Mouse (Mus musculus) intestine, embryonic 14.5 days (tissue): ENCODE measurements around the gene Sema4f. TPM values are rescaled to one million over a fixed set of nuclear protein-coding genes. Genes with fewer than 3 reads are reported as not detected.
A peak's percentile ranks its signal among the peaks of the same experiment; 100 is the strongest.

ENCODE experiments used
- ATAC-seq: fragments of 200-750 bp; cut with Nextera tagmentation; replicated peaks from 2 replicates; pipeline ENCODE4 v1.8.0; 2017; ENCODE audit warnings: low read depth, moderate number of reproducible peaks, moderate TSS enrichment, moderate library complexity; ENCODE audit not compliant: low FRiP score, low TSS enrichment
- DNase-seq: peaks from one replicate; pipeline ENCODE4 v3.0.0-alpha.2; 2018; ENCODE audit warnings: low spot score
- H3K27ac ChIP-seq: fragments of 300-500 bp; sonication (generic); 2 replicates; pipeline ENCODE4 v1.5.1; 2014; ENCODE audit warnings: low read depth, mild to moderate bottlenecking, control low read depth
- H3K27me3 ChIP-seq: fragments of 300-500 bp; sonication (generic); replicated peaks from 2 replicates; pipeline ENCODE4 v1.6.1; 2014; ENCODE audit warnings: low read length, control low read depth; ENCODE audit not compliant: control insufficient read depth, insufficient read depth
- H3K36me3 ChIP-seq: fragments of 300-500 bp; sonication (generic); 2 replicates; pipeline ENCODE4 v1.6.1; 2014; ENCODE audit warnings: low read length, control low read depth; ENCODE audit not compliant: control insufficient read depth, insufficient read depth
- H3K4me1 ChIP-seq: fragments of 300-500 bp; sonication (generic); replicated peaks from 2 replicates; pipeline ENCODE4 v1.6.1; 2014; ENCODE audit warnings: low read length, control low read depth, mixed read lengths; ENCODE audit not compliant: control insufficient read depth, insufficient read depth
- H3K4me2 ChIP-seq: fragments of 300-500 bp; sonication (generic); 2 replicates; pipeline ENCODE4 v1.6.1; 2014; ENCODE audit warnings: low read length
- H3K4me3 ChIP-seq: fragments of 300-500 bp; sonication (generic); 2 replicates; pipeline ENCODE4 v1.5.1; 2014; ENCODE audit warnings: low read depth, low read length, control low read depth, mixed read lengths
- H3K9ac ChIP-seq: fragments of 300-500 bp; sonication (generic); 2 replicates; pipeline ENCODE4 v1.6.1; 2014; ENCODE audit warnings: mild to moderate bottlenecking, low read length
- H3K9me3 ChIP-seq: fragments of 300-500 bp; sonication (generic); 2 replicates; pipeline ENCODE4 v1.6.1; 2016; ENCODE audit warnings: low read length, control low read depth; ENCODE audit not compliant: control insufficient read depth
- WGBS: fragments of 180-500 bp; shearing (Covaris S2); extraction: QIAGEN DNeasy Blood & Tissue Kit; methylation state at CpG from one replicate; pipeline ENCODE4 v1.1.7; 2014; 5-methylcytosine and 5-hydroxymethylcytosine counted together
- polyA plus RNA-seq: library from polyadenylated mRNA; unstranded; fragments of >200 nt; fragmentation: Nextera tagmentation; extraction: Ambion mirVana; gene quantifications from 2 replicates; pipeline ENCODE4 v1.2.1, GENCODE M21; 2014

Sema4f gene
- polyA plus RNA-seq, 1 experiment from 2014 or later: 1.5 TPM

DNA sequence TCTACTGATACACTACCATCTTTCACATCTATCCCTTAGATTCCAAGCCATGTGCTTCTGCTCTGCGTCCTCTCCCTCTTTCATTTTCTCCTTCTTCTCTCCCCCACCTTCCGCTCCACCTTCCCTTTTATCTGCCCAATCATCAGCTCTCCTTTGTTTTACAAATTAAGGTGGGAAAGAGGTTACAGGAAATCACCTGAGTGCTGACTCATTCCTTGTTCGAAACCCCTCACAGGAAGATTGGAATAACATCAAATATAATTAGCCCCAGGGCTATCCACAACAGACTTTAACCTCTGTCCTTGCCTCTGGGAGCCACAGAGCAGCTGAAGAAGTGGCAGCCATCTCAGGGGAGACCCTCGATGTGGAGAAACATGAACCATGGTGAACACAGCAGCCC lies 53.7 kb downstream of the Sema4f start:
- Histone ChIP-seq H3K9ac (no peak overlapping the region), H3K27ac (no peak overlapping the region), H3K9me3 (no peaks in the 10 kb centered on the region), H3K4me3 (no peak overlapping the region), H3K4me1 (peaks cover 6% of the 10 kb centered on the region; the same call in 1 of the 2 replicates), H3K4me2 (no peak overlapping the region), H3K27me3 (no peaks in the 10 kb centered on the region), H3K36me3 (no peaks in the 10 kb centered on the region)
- ATAC-seq (no peak), DNase-seq (no peak)
- 90% methylated on average over 4 of the region's 4 CpGs for WGBS

DNA sequence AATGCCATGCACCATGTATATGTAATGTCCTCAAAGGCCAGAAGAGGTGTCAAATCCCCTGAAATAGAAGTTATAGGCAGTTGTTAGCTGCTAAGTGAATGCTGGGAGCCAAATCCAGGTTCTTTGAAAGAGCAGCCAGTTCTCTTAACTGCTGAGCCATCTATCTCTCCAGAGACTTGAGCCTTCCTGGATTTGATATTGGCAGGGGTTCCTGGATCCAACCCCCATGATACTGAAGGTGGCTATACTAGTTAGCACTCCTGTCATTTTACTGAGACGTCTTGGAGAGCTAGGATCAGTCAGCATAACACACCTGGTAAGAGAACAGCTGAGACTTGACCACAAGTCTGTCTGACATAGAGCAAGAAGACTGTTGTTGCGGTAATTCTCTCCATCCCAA lies 54.1 kb downstream of the Sema4f start:
- ATAC-seq (no peak), DNase-seq (no peak)
- Histone ChIP-seq H3K27me3 (no peaks in the 10 kb centered on the region), H3K36me3 (no peaks in the 10 kb centered on the region), H3K9ac (no peak overlapping the region), H3K4me1 (peaks cover 6% of the 10 kb centered on the region; the same call in 1 of the 2 replicates), H3K4me3 (no peak overlapping the region), H3K9me3 (no peaks in the 10 kb centered on the region), H3K27ac (no peak overlapping the region), H3K4me2 (no peak overlapping the region)
- WGBS: 90% methylated on average over 2 of the region's 2 CpGs

DNA sequence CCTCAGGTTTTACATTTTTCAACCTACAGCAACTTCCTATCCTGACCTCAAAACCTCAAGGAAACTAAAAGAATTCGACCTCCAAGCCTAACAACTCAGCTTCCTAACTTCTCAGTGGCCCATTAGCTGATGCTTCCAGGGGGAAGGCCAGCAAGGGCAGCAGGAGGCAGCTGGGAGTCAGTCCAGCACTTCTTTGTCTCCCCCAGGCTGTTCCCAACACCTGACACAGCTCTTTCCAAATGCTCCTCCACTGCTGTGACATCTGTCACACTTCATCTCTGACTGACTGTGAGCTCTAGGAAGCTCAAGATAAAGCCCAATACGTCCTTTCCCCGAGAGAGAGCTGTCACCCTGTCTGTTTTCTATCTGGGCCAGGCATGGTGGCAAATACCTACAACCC lies 55.0 kb downstream of the Sema4f start:
- WGBS: 57% methylated on average over 3 of the region's 3 CpGs
- Histone ChIP-seq H3K4me1 (peaks cover 6% of the 10 kb centered on the region; the same call in 1 of the 2 replicates), H3K9ac (no peak overlapping the region), H3K9me3 (no peaks in the 10 kb centered on the region), H3K36me3 (no peaks in the 10 kb centered on the region), H3K4me3 (no peak overlapping the region), H3K27me3 (no peaks in the 10 kb centered on the region), H3K27ac (no peak overlapping the region), H3K4me2 (no peak overlapping the region)
- no peak for ATAC-seq
- no peak for DNase-seq

GRCm38 (mm10) chr6:82881485-82882096 lies 58.0 kb downstream of the Sema4f start:
- ATAC-seq: peak; percentile 70
- 48% methylated on average over 21 of the region's 21 CpGs for WGBS
- H3K9ac ChIP-seq: no peak overlapping the region

DNA sequence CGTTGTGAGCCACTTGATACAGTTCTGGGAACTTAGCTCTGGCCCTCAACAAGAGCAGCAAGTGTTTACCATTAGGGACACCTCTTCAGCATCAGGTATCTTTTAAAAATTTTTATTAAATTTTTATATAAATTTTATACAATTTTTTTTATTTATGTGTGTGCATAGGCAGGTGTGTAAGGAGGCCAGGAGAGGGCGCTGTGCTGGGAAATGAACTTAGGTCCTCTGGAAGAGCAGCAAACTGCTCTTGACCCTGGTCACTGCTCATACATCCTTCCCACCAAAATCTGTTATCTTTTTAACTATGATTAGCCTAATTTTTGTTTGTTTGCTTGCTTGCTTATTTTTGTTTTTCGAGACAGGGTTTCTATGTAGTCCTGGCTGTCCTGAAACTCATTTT lies 58.8 kb downstream of the Sema4f start:
- ATAC-seq (no peak), DNase-seq (no peak)
- H3K4me3 ChIP-seq: no peak overlapping the region
- no peaks in the 10 kb centered on the region for H3K9me3 ChIP-seq
- H3K4me2 ChIP-seq: no peak overlapping the region
- peaks cover 6% of the 10 kb centered on the region; the same call in 1 of the 2 replicates for H3K4me1 ChIP-seq
- WGBS: 85% methylated on average over 3 of the region's 3 CpGs
- no peaks in the 10 kb centered on the region for H3K36me3 ChIP-seq
- no peak overlapping the region for H3K9ac ChIP-seq
- H3K27ac ChIP-seq: no peak overlapping the region
- no peaks in the 10 kb centered on the region for H3K27me3 ChIP-seq

More at GRCm38 (mm10) chr6:82881485-82882096, 58.0 kb downstream of the Sema4f start:
- DNase-seq: peak; percentile 79
- Histone ChIP-seq H3K27me3 (no peaks in the 10 kb centered on the region), H3K9me3 (no peaks in the 10 kb centered on the region), H3K27ac (no peak overlapping the region), H3K4me1 (peaks cover 6% of the 10 kb centered on the region; the same call in 1 of the 2 replicates), H3K36me3 (no peaks in the 10 kb centered on the region), H3K4me3 (no peak overlapping the region), H3K4me2 (0 out of 2 replicates have a peak overlapping the region, but pooled peaks have one; percentile 22)

GRCm38 (mm10) chr6:82879463-82880089 lies 60.0 kb downstream of the Sema4f start:
- no peak overlapping the region for H3K27ac ChIP-seq
- H3K4me2 ChIP-seq: no peak overlapping the region
- DNase-seq: no peak
- H3K4me1 ChIP-seq: peaks cover 6% of the 10 kb centered on the region; the same call in 1 of the 2 replicates
- H3K36me3 ChIP-seq: no peaks in the 10 kb centered on the region
- no peak for ATAC-seq
- H3K27me3 ChIP-seq: no peaks in the 10 kb centered on the region
- no peak overlapping the region for H3K9ac ChIP-seq
- 50% methylated on average over 11 of the region's 11 CpGs for WGBS
- no peak overlapping the region for H3K4me3 ChIP-seq
- no peaks in the 10 kb centered on the region for H3K9me3 ChIP-seq

GRCm38 (mm10) chr6:82875509-82875935 lies 64.0 kb downstream of the Sema4f start:
- DNase-seq (no peak), ATAC-seq (peak; percentile 54; the same call in 1 of the 2 replicates)
- Histone ChIP-seq H3K27me3 (no peaks in the 10 kb centered on the region), H3K4me3 (no peak overlapping the region), H3K9me3 (no peaks in the 10 kb centered on the region), H3K36me3 (no peaks in the 10 kb centered on the region), H3K27ac (no peak overlapping the region), H3K9ac (no peak overlapping the region), H3K4me2 (no peak overlapping the region), H3K4me1 (peaks cover 3% of the 10 kb centered on the region; the same call in 1 of the 2 replicates)
- WGBS: 51% methylated on average over 6 of the region's 6 CpGs

- H3K4me2 ChIP-seq: no peak overlapping the region
- H3K4me1 ChIP-seq: peaks cover 3% of the 10 kb centered on the region; the same call in 1 of the 2 replicates
- H3K9ac ChIP-seq: no peak overlapping the region
- peak overlapping the region; percentile 24; the same call in 1 of the 2 replicates for H3K27ac ChIP-seq
- no peak for ATAC-seq
- WGBS: 74% methylated on average over 6 of the region's 6 CpGs
- H3K36me3 ChIP-seq: no peaks in the 10 kb centered on the region
- H3K27me3 ChIP-seq: no peaks in the 10 kb centered on the region
- no peaks in the 10 kb centered on the region for H3K9me3 ChIP-seq
- DNase-seq: no peak
- H3K4me3 ChIP-seq: no peak overlapping the region
Observed at GRCm38 (mm10) chr6:82872332-82872707, 67.2 kb downstream of the Sema4f start.
